Mouse (Mus musculus): ENCODE data around the gene Tmem185b. TPM values are rescaled to one million over a fixed set of nuclear protein-coding genes. Genes with fewer than 3 reads are reported as not detected.

Gene Tmem185b
- total RNA-seq, 4 experiments from 2014 or later = 11.5 to 13.9 (median 11.8) TPM

DNA sequence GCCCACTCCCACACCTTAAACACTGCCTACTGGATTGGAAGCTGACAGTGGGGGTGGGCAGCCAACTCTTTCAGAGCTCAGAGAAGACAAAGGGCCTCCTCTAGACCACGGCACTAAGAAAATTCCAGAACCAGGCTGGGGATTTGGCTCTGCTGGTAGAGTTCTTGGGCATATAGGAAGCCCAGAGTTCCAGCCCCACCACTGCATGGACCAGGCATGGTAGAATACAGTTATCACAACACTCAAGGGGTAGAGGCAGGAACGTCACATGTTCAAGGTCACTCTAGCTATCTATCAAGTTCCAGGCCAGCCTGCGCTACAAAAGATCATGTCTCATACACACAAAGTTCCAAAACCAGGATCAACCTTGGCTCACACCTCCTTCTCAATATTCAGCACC, 22.8 kb upstream of the Tmem185b start:
- no peak for DNase-seq (ENCODE audit: low spot score)

GRCm38 (mm10) chr1:119503808-119504207, 22.2 kb upstream of the Tmem185b start:
- DNase-seq (ENCODE audit: low spot score) = no peak

DNA sequence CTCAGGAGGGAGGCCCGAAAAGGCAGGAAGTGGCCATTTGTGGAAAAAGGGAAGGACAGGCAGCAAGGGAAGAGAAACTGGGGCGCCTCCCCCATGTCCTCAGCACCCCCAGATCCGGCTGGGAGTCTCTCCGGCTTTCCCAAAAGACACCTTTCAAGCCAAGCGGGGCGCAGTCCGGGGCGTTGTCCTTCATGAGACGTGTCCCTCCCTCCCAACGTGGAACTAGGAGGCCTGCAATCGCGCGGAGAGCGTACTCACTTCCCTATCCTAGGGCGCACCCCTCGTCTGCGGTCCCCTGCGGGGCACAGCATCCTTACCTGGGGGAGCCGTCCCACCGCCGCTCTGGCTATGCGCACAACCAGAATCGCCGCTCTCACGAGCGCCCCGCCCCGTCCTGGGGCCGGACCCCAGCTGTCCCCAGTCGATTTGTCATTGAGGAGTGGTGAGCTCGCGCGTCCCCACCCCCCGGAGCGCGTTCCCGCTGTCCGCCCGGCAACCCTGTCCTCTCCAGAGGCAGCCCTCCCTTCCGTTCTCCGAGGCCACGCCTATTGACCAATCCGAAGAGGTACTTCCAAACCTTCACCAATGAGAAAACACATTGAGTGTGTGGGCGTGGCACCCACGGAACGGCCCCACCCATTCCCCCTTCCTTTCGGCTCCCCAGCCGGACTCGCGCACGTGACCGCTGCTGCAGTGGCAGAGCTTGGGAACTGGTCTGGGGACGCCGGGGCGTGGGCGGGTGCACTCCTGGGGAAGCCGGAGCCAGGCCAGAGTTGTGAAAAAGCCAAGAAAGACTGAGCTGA, 21.5 kb upstream of the Tmem185b start, which contains the start of gene Ralb:
Ralb (minus strand) TSS at position 535 of the 803 bp plus-strand sequence.
- peak; percentile 100 for DNase-seq (ENCODE audit: low spot score)

- no peak for DNase-seq (ENCODE audit: low spot score)
Observed at GRCm38 (mm10) chr1:119505951-119506350, 20.0 kb upstream of the Tmem185b start.

GRCm38 (mm10) chr1:119508548-119508947, 17.4 kb upstream of the Tmem185b start:
- DNase-seq (ENCODE audit: low spot score) = peak; percentile 76

DNA sequence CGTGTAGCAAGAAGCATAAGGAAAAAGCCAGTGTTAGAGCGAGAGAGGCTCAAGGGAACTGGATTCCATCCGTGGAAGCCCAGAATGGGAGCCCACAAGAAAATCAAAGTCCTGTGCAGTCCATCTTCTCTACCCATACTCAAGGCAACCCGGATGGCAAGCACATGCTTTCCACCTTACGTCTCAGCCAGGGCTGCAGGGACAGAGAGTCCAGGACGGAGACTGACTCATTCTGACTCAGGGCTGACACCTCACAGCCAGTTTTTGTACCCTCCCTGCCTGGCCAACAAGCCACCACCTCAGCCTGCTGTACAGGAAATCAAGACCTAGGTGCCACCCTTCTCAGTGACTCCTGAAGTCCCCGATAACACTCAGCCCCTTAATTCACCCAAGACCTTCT, 16.5 kb upstream of the Tmem185b start:
- no peak for DNase-seq (ENCODE audit: low spot score)

- DNase-seq (ENCODE audit: low spot score) = no peak
Observed at GRCm38 (mm10) chr1:119510409-119510808, 15.6 kb upstream of the Tmem185b start.

DNA sequence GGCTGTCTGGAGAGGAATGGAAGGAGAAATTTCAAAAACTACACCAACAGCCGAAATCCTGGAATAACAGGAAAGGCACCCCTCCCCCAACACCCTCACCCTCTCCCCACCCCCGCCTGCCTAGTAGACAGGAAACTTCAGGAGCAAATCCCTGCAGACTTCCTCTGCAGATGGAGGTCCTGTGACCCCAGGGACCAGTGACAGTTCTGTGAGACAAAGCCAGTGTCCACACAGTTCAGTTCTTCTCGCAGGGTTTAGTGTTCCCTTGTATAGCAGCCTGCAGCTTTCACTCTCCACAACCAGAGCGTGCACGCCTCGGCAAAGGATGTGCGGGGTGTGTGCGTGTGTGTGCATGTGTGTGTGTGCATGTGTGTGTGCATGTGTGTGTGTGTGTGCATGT, 15.1 kb upstream of the Tmem185b start:
- DNase-seq (ENCODE audit: low spot score) = no peak

DNA sequence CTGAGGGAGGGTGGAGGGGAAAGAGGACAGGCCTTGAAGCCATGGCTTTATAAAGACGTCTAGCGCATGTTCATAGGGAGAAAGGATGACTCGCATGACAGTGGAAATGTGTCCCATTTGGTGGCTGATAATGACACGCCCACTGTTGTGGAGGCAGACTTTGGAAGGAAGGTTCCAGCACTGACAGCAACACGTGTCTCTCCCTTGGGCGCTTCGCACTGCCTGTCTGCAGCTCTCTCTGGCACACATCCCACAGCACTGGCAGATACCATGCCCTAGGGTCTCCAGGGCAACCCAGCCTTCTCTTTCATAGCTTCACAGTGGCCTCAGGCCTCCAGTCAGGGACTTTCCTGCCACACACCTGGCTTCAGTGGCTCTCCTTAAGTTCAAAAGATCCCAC, 7.9 kb upstream of the Tmem185b start:
- no peak for DNase-seq (ENCODE audit: low spot score)

GRCm38 (mm10) chr1:119518786-119519185, 7.2 kb upstream of the Tmem185b start:
- DNase-seq (ENCODE audit: low spot score) = no peak

- no peak for DNase-seq (ENCODE audit: low spot score)
Observed at GRCm38 (mm10) chr1:119519286-119519685, 6.7 kb upstream of the Tmem185b start.

DNA sequence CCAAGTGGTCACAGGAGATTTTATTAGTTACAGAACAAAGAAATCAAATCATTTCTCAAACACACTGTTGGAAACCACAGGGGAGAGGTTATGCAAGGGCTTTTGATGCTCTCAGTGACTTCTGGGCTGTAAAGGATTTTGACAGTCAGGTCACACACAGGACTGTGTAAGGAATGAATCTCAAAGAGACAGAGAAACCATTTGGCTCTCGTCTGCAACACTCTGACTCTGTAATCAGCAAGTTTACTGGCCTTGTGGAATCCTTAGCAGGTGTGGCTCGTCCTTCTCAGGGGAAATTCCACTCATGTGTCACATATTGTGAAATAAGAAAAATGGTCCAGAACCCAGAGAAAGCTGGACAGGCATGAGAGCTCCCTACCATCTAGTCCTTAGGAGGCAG, 4.9 kb upstream of the Tmem185b start:
- no peak for DNase-seq (ENCODE audit: low spot score)

DNA sequence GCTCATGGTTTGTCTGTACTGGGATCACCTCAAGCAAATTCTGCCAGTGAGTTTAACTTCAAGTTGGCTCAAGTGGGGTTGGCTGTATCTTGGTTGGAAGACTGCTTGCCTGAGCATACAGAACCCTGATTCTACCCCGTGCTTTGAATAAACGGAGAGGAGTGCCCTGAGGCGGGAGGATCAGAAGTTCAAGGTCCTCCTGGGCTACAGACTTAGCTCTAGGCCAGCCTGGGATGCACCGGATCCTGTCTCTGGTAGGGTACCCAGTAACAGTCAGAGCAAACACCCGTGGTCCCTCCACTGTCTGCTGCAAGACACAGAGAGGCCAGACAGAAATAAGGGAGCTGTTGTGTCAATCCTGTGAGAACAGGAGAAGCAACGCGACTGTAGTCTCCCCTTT, 4.3 kb upstream of the Tmem185b start:
- no peak for DNase-seq (ENCODE audit: low spot score)

GRCm38 (mm10) chr1:119522726-119523125, 3.2 kb upstream of the Tmem185b start:
- DNase-seq (ENCODE audit: low spot score) = no peak

GRCm38 (mm10) chr1:119523369-119523768, 2.6 kb upstream of the Tmem185b start:
- no peak for DNase-seq (ENCODE audit: low spot score)

DNA sequence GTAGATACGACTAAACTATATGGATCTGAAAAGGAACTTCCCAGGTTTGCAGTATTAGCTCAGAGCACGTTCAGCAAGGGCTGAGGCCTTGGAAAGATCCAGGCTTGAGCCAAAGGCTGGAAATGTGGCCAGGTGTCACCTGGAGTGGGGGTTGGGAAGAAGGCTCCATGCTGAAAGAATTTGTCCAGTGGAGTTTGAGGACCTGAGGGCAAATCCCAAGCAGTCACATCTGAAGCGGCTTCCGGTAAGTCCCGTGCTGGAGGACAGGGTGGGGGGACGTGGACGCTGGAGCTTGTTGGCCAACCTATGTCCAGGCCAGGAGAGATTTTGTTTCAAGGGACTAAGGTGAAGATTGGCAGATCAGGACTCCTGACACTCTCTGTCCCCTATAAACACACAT, 2.1 kb upstream of the Tmem185b start:
- DNase-seq (ENCODE audit: low spot score) = no peak

DNA sequence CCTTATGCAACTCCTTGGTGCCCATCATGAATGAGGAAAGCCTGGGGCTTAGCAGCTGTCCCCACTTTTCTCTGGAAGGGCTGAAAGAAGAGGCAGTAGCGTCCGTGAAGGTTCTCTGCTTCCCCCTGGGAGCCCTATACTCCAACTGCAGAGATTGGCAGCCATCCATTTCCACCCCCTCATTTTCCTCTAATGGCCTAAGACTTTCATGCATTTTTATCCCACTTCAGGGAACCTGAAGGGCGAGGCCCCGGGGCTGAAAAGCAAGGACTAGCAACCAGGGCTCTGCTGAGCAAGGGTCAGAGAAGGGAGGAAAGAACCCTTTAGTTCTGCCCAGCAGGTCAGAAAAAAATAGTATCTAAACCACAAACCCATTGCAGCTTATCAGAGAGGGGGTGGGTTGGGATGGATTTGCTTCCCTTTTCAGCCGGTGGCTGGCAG, 936 bp upstream of the Tmem185b start:
- DNase-seq (ENCODE audit: low spot score) = peak; percentile 47

- DNase-seq (ENCODE audit: low spot score) = no peak
Observed at GRCm38 (mm10) chr1:119530941-119531340, 5.0 kb downstream of the Tmem185b start.

- DNase-seq (ENCODE audit: low spot score) = no peak
Observed at GRCm38 (mm10) chr1:119532165-119532564, 6.2 kb downstream of the Tmem185b start.

DNA sequence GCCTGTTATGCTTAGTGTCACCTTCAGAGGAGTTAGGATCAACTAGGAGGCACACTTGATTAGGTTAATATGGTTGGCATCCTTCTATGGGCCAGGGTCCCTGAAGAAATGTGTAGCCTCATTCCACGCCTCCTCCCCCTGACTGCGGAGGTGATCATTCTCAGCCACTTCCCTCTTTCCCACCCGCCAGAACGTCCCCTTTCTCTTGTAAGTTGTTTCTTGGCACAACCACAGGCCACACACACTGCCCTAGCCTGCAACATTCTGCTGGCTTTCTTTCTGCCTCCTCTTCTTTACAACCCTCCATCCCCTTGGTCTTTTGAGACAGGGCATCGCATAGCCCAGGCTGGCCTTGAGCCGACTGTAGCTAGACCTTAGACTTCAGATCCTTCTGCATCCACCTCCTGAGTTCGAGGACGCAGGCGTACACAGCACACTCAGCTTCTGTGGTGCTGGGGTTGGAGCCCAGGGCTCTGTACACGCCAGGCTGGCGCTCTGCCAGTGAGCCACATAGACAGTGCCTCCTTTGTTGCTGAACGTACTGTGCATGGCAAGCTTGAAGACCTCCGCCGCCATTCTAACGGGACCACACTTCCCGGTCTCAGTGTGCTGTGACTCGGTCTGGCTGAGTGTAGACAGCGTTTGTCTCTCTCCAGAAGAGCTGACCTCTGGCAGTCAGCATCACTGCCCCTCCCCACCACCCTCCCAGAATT, 7.3 kb downstream of the Tmem185b start:
- DNase-seq (ENCODE audit: low spot score) = no peak

DNA sequence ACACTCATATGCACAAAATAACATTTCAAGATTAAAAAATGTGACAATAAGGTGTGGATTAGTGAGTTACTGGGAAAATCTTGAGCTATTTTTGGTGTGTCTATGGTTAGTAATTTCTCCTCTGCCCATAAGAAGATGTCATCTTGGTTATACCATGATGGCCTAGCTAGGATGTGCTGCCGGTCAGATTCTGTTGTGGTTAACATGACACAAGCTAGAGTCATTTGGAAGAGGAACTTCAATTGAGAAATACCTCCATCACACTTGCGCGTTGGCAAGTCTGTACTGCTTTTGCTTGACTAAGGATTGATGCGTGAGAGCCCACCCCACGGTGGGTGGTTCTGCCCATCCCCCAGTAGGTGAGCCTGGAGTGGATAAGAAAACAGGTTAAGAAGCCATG, 8.4 kb downstream of the Tmem185b start:
- no peak for DNase-seq (ENCODE audit: low spot score)

DNA sequence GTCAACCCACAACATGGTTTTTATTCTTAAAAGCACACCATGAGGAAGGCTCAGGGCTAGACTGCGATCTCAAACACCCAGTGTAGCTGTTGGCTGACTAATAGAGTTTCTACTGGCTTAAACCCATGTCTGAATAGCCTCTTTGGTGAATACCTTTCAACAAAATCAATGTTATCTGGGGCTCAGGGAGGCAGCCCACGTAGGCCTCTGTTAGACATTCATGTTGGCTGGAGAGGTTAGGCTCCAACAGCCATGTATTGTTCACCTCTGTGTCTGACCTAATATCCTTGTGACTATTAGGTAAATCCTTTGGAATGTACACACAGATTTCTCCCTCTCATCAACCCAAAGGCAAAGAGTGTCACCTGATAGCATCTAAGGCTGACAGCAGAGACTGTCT, 10.2 kb downstream of the Tmem185b start:
- no peak for DNase-seq (ENCODE audit: low spot score)

DNA sequence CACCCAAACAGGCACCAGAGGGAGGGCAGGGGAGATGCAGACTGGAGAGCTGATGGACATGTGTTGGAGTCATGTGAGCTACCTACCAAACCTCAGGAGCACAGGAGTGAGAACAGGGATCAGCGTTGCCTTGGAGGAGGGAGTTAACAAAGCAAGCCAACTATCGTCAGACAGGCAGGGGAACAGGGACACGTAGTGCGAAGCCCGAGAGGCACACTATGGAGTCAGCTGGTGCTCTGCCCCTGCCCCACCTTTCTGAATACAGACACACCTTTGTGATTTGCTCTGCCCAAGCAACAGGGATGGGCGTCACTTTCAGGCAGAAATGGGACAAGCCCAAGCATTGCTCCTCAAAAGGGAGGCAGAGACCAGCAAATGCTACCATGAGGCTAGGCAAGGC, 11.7 kb downstream of the Tmem185b start:
- DNase-seq (ENCODE audit: low spot score) = no peak
